Mouse (Mus musculus): ENCODE measurements around the gene Alpk3. TPM values are rescaled to one million over a fixed set of nuclear protein-coding genes. Genes with fewer than 3 reads are reported as not detected.
A peak's percentile ranks its signal among the peaks of the same experiment; 100 is the strongest.
"Not testable (repeated sequence)": the region's sequence is repeated elsewhere in the genome, so short reads cannot be mapped to it uniquely, and the experiment has no call there.

Alpk3 gene
- polyA plus RNA-seq, 1 experiment from 2014 or later, result 0.04 TPM

DNA sequence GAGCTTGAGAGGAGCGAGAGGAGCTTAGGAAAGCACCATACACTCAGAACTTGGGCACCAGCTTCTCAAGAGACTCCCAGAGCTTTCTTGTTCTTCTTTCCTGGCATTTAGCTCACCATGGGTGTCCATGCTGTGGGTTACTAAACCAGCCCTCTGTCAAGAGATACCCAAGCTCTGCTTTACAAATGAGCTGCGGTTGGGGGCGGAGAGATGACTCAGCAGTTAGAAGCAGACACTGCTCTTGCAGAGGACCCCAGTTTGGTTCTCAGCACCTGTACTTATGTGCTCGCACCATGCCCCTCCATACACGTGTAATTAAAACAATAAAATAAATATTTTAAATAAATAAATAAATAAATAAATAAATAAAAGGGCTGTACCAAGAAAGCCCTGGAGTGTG lies 79.9 kb downstream of the Alpk3 start:
- Histone ChIP-seq H3K4me2 (replicated peaks) (no peak overlapping the region), H3K27me3 (no peaks in the 10 kb centered on the region), H3K9ac (replicated peaks) (no peak overlapping the region), H3K4me1 (replicated peaks) (peaks cover 5% of the 10 kb centered on the region; the same call in 1 of the 2 replicates), H3K27ac (no peak overlapping the region), H3K4me3 (replicated peaks) (no peak overlapping the region), H3K9me3 (no peaks in the 10 kb centered on the region), H3K36me3 (no peaks in the 10 kb centered on the region)
- WGBS, result 91% methylated on average over 5 of the region's 5 CpGs
- no peak for ATAC-seq

DNA sequence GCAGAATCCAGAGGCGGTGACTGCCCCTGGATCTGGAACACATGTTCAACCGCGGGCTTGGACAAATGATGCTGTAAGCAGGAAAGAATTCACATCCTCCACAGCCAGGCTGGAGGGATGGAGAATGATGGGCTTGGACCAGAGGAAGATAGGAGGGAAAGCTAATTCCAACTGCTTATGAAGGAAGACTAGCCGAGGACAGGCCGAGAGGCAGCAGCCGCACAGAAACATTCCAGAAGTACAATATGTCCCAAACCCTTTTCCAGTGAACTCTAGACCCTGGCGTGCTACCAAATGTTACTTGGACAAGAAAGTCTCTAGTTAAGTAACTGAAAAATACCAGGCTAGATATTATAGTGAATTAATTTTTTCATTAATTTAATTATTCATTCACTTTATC lies 81.7 kb downstream of the Alpk3 start:
- 97% methylated on average over 7 of the region's 7 CpGs for WGBS
- H3K27me3 ChIP-seq, result no peaks in the 10 kb centered on the region
- no peak for ATAC-seq
- no peaks in the 10 kb centered on the region for H3K36me3 ChIP-seq
- H3K27ac ChIP-seq, result no peak overlapping the region
- H3K9me3 ChIP-seq, result no peaks in the 10 kb centered on the region
- H3K9ac ChIP-seq (replicated peaks), result no peak overlapping the region
- H3K4me2 ChIP-seq (replicated peaks), result no peak overlapping the region
- no peak overlapping the region for H3K4me3 ChIP-seq (replicated peaks)
- peaks cover 5% of the 10 kb centered on the region; the same call in 1 of the 2 replicates for H3K4me1 ChIP-seq (replicated peaks)

DNA sequence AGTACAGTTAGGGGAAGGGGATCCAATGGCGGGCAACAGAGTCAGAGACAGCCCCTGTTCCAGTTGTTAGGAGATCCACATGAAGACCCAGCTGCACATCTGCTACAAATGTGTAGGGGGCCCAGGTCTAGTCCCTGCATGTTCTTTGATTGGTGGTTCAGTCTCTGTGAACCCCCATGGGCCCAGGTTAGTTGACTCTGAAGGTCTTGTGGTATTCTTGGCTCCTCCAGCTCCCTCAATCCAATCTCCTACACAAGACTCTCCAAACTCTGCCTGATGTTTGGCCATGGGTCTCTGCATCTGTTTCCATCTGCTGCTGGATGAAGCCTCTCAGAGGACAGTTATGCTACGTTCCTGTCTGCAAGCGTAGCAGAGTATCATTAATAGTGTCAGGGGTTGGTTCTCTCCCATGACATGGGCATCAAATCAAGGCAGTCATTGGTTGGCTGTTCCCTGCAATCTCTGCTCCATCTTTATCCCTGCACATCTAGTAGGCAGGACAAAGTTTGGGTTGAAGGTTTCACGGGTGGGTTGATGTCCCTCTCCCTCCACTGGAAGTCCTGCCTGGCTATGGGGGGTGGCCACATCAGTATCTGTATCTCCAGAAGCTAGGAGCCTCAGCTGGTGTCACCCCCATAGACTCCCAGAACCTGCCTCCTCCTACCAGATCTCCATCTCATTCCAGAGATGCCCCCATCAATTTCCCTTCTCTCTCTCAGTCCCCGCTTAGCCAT lies 82.4 kb downstream of the Alpk3 start:
- no peak for ATAC-seq
- H3K36me3 ChIP-seq, result no peaks in the 10 kb centered on the region
- H3K4me3 ChIP-seq (replicated peaks), result no peak overlapping the region
- no peaks in the 10 kb centered on the region for H3K4me1 ChIP-seq (replicated peaks)
- H3K27ac ChIP-seq, result no peak overlapping the region
- no peak overlapping the region for H3K4me2 ChIP-seq (replicated peaks)
- H3K27me3 ChIP-seq, result no peaks in the 10 kb centered on the region
- 87% methylated on average over 5 of the region's 5 CpGs for whole genome bisulfite sequencing
- no peaks in the 10 kb centered on the region for H3K9me3 ChIP-seq
- no peak overlapping the region for H3K9ac ChIP-seq (replicated peaks)

DNA sequence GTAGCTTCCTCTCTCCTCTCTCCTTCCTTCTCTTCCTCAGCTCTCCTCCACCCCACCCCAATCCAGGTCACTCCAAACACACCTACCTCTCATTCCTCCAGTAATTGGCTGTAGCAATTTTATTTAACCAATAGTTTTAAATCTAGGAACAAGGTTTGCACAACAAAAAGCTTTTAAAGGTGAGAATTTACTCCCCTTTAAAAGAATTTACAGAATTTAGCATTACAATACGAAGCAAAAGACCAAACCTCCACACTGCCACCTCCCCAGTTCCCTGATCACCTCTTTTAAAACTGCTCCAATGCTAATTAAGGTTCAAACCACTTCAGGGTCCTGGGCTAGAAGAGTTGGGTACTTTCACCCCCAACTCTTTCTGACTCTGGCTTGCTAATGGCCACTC lies 84.1 kb downstream of the Alpk3 start:
- H3K4me1 ChIP-seq (replicated peaks), result no peaks in the 10 kb centered on the region
- H3K36me3 ChIP-seq, result no peaks in the 10 kb centered on the region

DNA sequence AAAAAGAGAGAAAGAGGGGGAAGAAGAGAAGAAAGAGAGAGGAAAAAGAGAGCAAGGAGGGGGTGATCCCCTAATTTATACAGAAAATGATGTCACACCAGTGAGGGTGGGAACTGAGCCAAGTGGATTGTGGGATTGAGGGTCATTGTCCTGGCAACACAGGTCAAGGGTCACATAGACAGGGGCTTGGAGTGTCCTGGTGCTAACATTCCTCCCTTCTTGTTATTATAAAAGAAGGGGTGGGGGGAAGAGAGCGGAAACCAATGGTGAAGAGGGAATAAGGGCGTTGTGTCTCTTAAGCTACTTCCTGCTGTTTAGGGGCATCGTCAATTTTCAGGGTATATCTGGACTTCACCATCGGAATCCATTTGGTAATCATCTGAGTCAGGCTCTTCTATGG lies 85.7 kb downstream of the Alpk3 start:
- WGBS, result 68% methylated on average over 4 of the region's 4 CpGs
- not testable (repeated sequence) for ATAC-seq

More for the DNA sequence above, 84.1 kb downstream of the Alpk3 start:
- no peak overlapping the region for H3K27ac ChIP-seq
- 62% methylated on average over 1 of the region's 1 CpGs for WGBS
- H3K27me3 ChIP-seq, result no peaks in the 10 kb centered on the region
- no peak overlapping the region for H3K4me3 ChIP-seq (replicated peaks)
- no peak overlapping the region for H3K4me2 ChIP-seq (replicated peaks)
- ATAC-seq, result no peak
- no peaks in the 10 kb centered on the region for H3K9me3 ChIP-seq
- no peak overlapping the region for H3K9ac ChIP-seq (replicated peaks)

DNA sequence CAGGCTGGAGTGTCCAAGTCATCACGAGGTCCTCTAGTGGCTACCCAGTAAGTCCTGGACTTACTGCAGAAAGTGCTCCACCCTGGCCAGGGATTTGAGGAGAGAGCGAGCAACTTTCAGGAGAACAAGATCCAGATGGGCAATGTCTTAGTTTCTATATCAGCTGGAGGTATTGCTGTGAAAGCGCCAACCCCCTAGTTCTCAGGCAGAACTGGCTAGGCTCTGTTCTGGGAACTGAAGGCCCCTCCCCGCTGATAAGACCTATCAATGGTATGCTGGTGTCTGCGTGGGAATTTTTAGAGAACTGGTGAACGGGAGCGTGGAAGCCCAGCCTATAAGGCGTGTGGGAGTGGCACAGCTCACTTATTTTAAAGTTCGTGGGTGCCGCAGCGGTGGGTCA lies 92.4 kb downstream of the Alpk3 start:
- no peaks in the 10 kb centered on the region for H3K9me3 ChIP-seq
- no peak for ATAC-seq
- 91% methylated on average over 11 of the region's 11 CpGs for WGBS
- H3K9ac ChIP-seq (replicated peaks), result no peak overlapping the region
- H3K36me3 ChIP-seq, result no peaks in the 10 kb centered on the region
- H3K27me3 ChIP-seq, result no peaks in the 10 kb centered on the region
- no peak overlapping the region for H3K27ac ChIP-seq
- no peak overlapping the region for H3K4me3 ChIP-seq (replicated peaks)
- H3K4me2 ChIP-seq (replicated peaks), result no peak overlapping the region
- H3K4me1 ChIP-seq (replicated peaks), result no peaks in the 10 kb centered on the region

More for the DNA sequence above, 85.7 kb downstream of the Alpk3 start:
- H3K4me2 ChIP-seq (replicated peaks); H3K9me3 ChIP-seq; H3K36me3 ChIP-seq; H3K27me3 ChIP-seq; H3K4me3 ChIP-seq (replicated peaks); H3K27ac ChIP-seq; H3K9ac ChIP-seq (replicated peaks); H3K4me1 ChIP-seq (replicated peaks): not testable (repeated sequence)

DNA sequence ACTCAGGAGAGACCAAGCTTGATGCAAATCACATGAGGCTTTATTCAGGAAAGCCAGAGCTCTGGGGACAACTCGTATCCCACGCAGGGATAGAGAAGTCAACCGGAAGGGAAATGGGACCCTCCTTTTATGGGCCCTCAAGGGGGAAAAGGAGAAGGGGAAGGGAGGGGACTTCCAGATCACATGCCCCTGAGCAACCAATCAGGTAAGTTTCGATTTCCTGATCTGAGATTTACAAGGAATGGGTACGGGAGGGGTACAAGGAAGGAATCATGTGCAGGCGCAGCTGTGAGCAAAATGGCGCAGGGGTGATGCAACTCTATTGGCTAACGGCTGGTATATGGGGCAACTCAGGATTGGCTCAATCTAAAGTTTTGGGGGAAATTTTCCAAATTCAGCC lies 93.8 kb downstream of the Alpk3 start:
- Histone ChIP-seq H3K9ac (replicated peaks) (no peak overlapping the region), H3K4me3 (replicated peaks) (no peak overlapping the region), H3K9me3 (no peaks in the 10 kb centered on the region), H3K27ac (no peak overlapping the region), H3K36me3 (no peaks in the 10 kb centered on the region), H3K4me1 (replicated peaks) (no peaks in the 10 kb centered on the region), H3K27me3 (no peaks in the 10 kb centered on the region), H3K4me2 (replicated peaks) (no peak overlapping the region)
- WGBS, result 91% methylated on average over 8 of the region's 8 CpGs
- no peak for ATAC-seq

DNA sequence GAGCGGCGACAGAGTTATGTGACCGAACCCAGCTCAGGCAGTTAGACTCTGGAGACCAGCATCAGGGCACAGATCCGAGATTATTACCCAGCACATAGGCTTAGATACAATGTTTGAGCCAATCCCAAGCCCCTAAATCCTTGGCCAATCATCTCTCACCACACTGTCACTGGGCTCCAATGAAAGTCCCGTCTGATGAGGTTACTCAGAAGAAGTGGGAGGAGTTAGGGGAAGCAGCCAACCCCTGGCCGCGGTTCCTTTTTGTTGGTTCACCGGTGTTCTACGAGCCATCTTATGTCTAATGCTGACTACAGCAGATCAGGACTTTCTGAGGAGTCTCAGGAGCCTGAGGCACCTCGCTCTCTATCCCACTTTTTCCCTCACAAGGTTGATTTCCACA lies 94.9 kb downstream of the Alpk3 start:
- no peak for ATAC-seq
- Histone ChIP-seq H3K36me3 (no peaks in the 10 kb centered on the region), H3K27ac (no peak overlapping the region), H3K4me2 (replicated peaks) (no peak overlapping the region), H3K9ac (replicated peaks) (no peak overlapping the region), H3K4me3 (replicated peaks) (no peak overlapping the region), H3K9me3 (no peaks in the 10 kb centered on the region), H3K27me3 (no peaks in the 10 kb centered on the region), H3K4me1 (replicated peaks) (no peaks in the 10 kb centered on the region)
- 97% methylated on average over 10 of the region's 10 CpGs for WGBS

DNA sequence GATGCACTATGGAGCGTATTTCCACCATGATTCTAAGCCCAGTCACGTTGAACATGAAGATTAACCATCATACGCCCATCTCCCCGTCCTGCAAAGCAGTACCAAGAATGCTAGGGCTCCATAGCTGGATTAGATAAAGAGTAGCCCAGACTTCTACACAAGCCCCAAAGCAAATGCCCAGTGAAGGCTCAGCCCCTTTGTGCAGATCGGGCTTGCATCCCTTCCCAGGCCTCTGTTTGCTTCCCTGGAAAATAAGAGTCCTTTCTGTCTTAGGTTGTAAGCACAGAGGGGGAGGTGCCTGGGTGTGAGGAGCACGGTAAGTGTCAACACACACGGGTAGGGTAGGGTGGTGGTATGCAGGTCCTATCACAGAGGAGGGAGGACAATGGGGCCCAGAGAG lies 95.4 kb downstream of the Alpk3 start:
- no peaks in the 10 kb centered on the region for H3K9me3 ChIP-seq
- WGBS, result 87% methylated on average over 7 of the region's 7 CpGs

DNA sequence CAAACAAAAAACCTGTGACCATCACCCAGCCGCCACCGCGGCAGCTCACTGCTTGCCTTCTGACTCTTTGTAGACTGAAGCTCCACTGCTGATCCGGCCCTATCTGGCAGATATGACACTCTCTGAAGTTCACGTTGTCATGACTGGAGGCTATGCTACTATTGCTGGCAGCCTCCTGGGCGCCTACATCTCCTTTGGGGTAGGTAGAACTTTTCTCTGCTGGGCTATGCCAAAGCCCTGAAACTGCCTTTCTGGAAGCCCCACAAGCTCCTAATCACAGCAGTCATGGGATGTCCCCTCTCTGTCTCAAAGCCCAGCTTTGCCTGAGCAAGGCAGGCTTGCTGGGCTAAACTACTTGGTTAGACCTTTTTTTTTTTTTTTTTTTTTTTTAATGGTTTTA lies 95.9 kb downstream of the Alpk3 start:
- Histone ChIP-seq H3K36me3 (no peaks in the 10 kb centered on the region), H3K27ac (no peak overlapping the region), H3K4me3 (replicated peaks) (no peak overlapping the region), H3K4me2 (replicated peaks) (no peak overlapping the region), H3K4me1 (replicated peaks) (no peaks in the 10 kb centered on the region), H3K9ac (replicated peaks) (no peak overlapping the region), H3K27me3 (no peaks in the 10 kb centered on the region), H3K9me3 (no peaks in the 10 kb centered on the region)
- 95% methylated on average over 6 of the region's 6 CpGs for WGBS
- ATAC-seq, result no peak

More for the DNA sequence above, 95.4 kb downstream of the Alpk3 start:
- no peaks in the 10 kb centered on the region for H3K27me3 ChIP-seq
- no peak overlapping the region for H3K4me2 ChIP-seq (replicated peaks)
- H3K4me3 ChIP-seq (replicated peaks), result no peak overlapping the region
- ATAC-seq, result no peak
- H3K27ac ChIP-seq, result no peak overlapping the region
- no peak overlapping the region for H3K9ac ChIP-seq (replicated peaks)
- no peaks in the 10 kb centered on the region for H3K36me3 ChIP-seq
- H3K4me1 ChIP-seq (replicated peaks), result no peaks in the 10 kb centered on the region

DNA sequence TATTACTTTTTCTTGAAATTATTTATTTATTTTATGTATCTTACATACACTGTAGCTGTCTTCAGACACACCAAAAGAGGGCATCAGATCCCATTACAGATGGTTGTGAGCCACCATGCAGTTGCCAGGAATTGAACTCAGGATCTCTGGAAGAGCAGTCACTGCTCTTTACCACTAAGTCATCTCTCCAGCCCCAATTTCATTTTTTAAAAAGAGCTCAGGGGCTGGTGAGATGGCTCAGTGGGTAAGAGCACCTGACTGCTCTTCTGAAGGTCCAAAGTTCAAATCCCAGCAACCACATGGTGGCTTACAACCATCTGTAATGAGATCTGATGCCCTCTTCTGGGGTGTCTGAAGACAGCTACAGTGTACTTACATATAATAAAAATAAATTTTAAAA lies 96.8 kb downstream of the Alpk3 start:
- H3K4me1 ChIP-seq (replicated peaks); H3K9me3 ChIP-seq; H3K4me2 ChIP-seq (replicated peaks); ATAC-seq; H3K4me3 ChIP-seq (replicated peaks); H3K36me3 ChIP-seq; H3K27ac ChIP-seq; H3K27me3 ChIP-seq; H3K9ac ChIP-seq (replicated peaks): not testable (repeated sequence)

DNA sequence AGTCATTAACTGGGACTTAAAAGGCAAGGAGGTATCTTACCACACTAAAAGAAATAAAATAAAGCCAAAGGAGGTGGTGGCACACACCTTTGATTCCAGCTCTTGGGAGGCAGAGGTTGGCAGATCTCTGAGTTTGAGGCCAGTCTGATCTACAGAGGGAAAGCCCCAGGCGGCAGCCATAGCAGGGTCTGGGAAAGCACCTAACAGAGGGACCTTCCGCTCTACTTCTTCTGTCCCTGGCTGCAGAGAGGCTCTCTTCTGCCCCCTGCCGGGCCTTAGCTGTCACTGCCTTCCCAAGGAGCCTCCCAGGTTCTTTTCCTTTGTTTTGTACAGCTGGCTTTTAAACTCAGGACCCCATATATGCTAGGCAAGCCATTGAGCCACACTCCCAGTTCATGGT lies 97.6 kb downstream of the Alpk3 start:
- Histone ChIP-seq H3K9ac (replicated peaks) (no peak overlapping the region), H3K27me3 (no peaks in the 10 kb centered on the region), H3K4me2 (replicated peaks) (no peak overlapping the region), H3K36me3 (no peaks in the 10 kb centered on the region), H3K4me3 (replicated peaks) (no peak overlapping the region), H3K4me1 (replicated peaks) (no peaks in the 10 kb centered on the region), H3K27ac (no peak overlapping the region), H3K9me3 (no peaks in the 10 kb centered on the region)
- ATAC-seq, result peak; percentile 65; the same call in 1 of the 2 replicates
- 3% methylated on average over 3 of the region's 3 CpGs for WGBS
